Mouse (Mus musculus): ENCODE data around the gene Gm45808. TPM values are rescaled to one million over a fixed set of nuclear protein-coding genes. Genes with fewer than 3 reads are reported as not detected.

Gm45808 gene
- total RNA-seq, 4 experiments from 2014 or later: 2.0 TPM; not detected in 3

GRCm38 (mm10) chr7:45451344-45451982 lies 35.1 kb downstream of the Gm45808 start:
- DNase-seq (ENCODE audit: low spot score in 2 of 2): peak; percentile 78 to 89

DNA sequence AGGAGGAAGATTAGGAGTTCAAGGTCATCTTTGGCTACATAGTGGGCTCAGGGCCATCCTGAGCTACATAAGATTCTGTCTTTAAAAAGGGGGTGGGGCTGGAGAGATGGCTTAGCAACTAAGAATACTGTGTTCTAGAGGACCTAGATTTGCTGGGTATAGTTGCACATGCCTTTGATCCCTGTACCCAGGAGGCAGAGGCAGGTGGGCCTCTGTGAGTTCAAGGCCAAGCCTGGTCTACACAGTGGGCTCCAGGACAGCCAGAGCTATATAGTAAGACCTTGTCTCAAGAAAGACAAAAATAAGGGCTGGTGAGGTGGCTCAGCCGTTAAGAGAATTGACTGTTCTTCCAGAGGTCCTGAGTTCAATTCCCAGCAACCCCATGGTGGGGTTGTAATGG lies 36.6 kb downstream of the Gm45808 start:
- no peak for DNase-seq (ENCODE audit: low spot score in 2 of 2)

GRCm38 (mm10) chr7:45447325-45447990 lies 39.2 kb downstream of the Gm45808 start:
- no peak for DNase-seq (ENCODE audit: low spot score in 2 of 2)

DNA sequence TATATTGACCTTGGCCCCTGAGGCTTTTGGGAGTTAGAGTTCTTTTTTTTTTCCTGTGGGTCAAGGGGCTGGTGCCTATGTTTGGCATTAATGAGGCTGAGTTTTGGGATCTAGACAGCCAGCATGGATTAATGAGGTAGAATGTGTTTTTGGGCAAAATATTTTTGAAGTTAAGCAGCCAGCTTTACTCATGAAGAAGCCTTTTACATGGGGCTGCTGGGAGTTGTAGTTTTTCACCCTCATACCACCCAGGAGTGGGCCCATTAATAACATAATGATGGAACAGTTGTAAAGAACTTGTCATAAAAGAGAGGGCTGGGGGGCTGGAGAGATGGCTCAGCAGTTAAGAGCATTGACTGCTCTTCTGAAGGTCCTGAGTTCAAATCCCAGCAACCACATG lies 40.0 kb downstream of the Gm45808 start:
- DNase-seq (ENCODE audit: low spot score in 2 of 2): no peak

DNA sequence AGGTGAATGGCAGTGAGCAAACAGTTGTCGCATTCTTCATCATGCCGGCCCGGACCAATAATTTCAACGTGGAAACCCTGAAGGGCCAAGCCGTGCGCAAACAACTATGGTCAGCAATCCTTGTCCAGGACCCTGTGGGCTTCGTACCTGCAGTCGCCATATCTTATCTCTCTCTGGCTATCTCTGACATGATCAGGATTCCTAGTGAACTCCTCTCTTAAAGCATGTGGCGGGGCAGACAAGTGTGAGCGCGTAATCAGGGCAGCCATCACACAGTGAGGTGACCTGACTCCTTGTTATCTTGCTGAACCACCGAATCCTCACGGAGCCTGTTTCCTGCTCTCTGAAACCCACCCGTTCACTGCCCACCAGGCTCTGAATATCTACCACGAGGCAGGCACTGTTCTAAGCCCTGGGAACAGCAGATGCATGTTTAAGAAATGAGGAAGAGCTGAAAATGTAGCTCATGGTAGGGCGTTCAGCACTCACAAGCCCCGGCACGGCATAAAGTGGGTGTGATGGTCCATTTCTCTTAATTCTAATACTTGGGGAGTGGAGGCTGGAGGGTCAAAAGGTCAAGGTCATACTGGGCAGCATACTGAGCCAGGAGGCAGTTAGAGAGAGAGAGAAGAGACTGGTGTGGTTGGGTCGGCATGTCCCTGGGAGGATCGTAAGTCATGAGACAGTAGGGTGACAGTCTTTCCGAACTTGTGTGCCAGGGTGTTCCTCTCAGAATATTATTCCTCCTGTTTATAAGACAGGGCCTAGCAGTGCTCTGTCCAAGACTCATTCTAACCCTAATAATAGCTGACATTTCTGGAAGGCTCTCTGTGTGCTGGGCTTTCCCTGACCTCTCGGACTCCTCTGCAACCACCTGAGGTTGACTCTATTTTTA lies 42.8 kb downstream of the Gm45808 start:
- DNase-seq (ENCODE audit: low spot score in 2 of 2): no peak

GRCm38 (mm10) chr7:45437521-45438276 lies 48.9 kb downstream of the Gm45808 start, which contains the start of gene Ruvbl2:
Gene Ruvbl2, minus strand, starts transcription at chr7:45438096.
- no peak for DNase-seq (ENCODE audit: low spot score in 2 of 2)

DNA sequence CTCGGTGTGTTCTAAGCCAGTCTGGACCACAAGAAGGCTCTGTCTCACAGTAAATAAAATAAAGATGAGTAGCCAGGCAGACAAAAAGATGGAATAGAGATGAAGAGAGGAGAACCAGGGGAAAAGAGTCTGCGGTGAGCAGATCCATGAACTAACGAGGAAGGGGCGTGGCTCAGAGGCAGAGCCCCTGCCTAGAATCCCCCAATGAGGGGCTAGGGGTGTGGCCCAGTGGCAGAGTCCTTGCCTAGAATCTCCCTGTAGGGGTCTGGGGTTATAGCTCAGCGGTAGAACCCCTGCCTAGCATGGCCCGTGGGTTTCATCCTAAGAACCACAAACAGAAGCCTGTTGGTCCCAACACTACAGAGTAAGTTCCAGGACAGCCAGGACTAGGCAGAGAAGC lies 49.6 kb downstream of the Gm45808 start:
- DNase-seq (ENCODE audit: low spot score in 2 of 2): no peak

DNA sequence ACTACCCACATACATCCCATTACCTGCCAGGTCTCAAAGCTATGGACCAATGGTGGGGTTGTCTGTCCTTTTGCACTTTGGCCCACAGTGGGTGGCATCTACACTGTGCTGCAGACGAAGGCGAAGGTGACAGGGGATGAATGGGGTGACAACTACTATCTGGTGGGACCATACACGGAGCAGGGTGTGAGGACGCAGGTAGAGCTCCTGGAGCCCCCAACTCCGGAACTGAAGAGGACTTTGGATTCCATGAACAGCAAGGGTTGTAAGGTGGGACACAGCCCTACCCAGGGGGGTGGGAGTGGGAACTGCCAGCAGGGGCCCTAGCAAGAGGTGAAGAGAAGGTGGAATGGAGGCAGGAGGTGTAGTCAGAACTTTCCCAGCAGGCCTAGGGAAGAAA lies 50.2 kb downstream of the Gm45808 start:
- no peak for DNase-seq (ENCODE audit: low spot score in 2 of 2)

- no peak for DNase-seq (ENCODE audit: low spot score in 2 of 2)
Observed at GRCm38 (mm10) chr7:45435038-45435437, 51.6 kb downstream of the Gm45808 start.

GRCm38 (mm10) chr7:45434203-45435015 lies 52.2 kb downstream of the Gm45808 start, which contains the start of gene Gys1:
Gene Gys1, plus strand, starts transcription at chr7:45434844.
- DNase-seq (ENCODE audit: low spot score in 2 of 2): peak; percentile 100

- no peak for DNase-seq (ENCODE audit: low spot score in 2 of 2)
Observed at GRCm38 (mm10) chr7:45433835-45434202, 52.8 kb downstream of the Gm45808 start.

GRCm38 (mm10) chr7:45426556-45426955 lies 60.1 kb downstream of the Gm45808 start:
- DNase-seq (ENCODE audit: low spot score in 2 of 2): no peak

GRCm38 (mm10) chr7:45421194-45421593 lies 65.4 kb downstream of the Gm45808 start:
- no peak for DNase-seq (ENCODE audit: low spot score in 2 of 2)

GRCm38 (mm10) chr7:45420615-45420919 lies 66.0 kb downstream of the Gm45808 start, which contains the start of gene Lhb:
Gene Lhb, plus strand, starts transcription at chr7:45420820.
- no peak for DNase-seq (ENCODE audit: low spot score in 2 of 2)

GRCm38 (mm10) chr7:45419859-45420614 lies 66.6 kb downstream of the Gm45808 start:
- DNase-seq (ENCODE audit: low spot score in 2 of 2): no peak

DNA sequence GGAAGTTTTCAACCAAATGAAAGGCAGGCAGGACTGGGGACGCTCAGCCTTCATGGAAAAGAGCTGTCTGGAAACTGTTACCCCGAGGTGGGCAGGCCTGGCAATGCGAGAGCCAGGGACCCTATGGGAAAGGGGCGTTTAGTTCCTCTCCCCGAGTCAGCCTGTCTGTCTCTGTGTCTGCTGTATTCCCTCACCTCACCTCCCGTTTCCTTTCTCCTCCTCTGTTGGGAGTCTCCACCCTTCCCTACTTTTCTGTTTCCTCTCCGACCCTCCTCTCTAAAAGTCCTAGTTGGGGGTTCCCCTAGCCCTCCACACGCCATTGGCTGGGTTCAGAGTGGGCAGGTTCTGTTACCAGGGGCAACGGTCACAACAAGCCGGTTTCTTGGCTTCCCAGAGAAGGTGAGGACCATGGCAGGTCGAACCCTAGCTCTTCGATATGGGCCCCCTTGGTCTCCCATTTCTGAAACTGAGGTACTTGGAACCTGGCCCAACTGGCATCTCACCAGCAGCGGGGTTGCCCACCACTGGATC lies 68.6 kb downstream of the Gm45808 start:
- no peak for DNase-seq (ENCODE audit: low spot score in 2 of 2)
